Mouse (Mus musculus): ENCODE data around the gene C130026I21Rik. TPM values are rescaled to one million over a fixed set of nuclear protein-coding genes. Genes with fewer than 3 reads are reported as not detected.

Gene C130026I21Rik
- polyA plus RNA-seq, 1 experiment from 2014 or later = not detected

Small RNAs within 50 kb of the gene (microRNA-seq; reads per million reads assigned to microRNA genes)
- not detected for gene Gm27907

Other genes starting within 250 kb of the C130026I21Rik start
- gene Gm10553, start 170.4 kb downstream of the C130026I21Rik start, polyA plus RNA-seq (2016; fragmentation: Nextera tagmentation; extraction: Ambion mirVana) = not detected in 2 replicates
- not detected in 2 replicates for gene A530032D15Rik, start 160.7 kb downstream of the C130026I21Rik start, polyA plus RNA-seq (2016; fragmentation: Nextera tagmentation; extraction: Ambion mirVana)